Mouse (Mus musculus) myocyte (in vitro differentiated cells): ENCODE results near the gene Endou. TPM values are rescaled to one million over a fixed set of nuclear protein-coding genes. Genes with fewer than 3 reads are reported as not detected.

Experiments
- H3K27me3 ChIP-seq: one replicate; pipeline ENCODE4 v1.6.1; 2011; ENCODE audit not compliant: control insufficient read depth, insufficient read depth, insufficient read length
- H3K36me3 ChIP-seq: one replicate; pipeline ENCODE4 v1.6.1; 2011; ENCODE audit not compliant: control insufficient read depth, insufficient read depth
- H3K4me2 ChIP-seq: one replicate; pipeline ENCODE4 v1.6.1; 2011; ENCODE audit warnings: low read depth, control low read depth
- H3K4me3 ChIP-seq: one replicate; pipeline ENCODE4 v1.5.1; 2011; ENCODE audit warnings: mild to moderate bottlenecking, control low read depth, moderate library complexity
- H3K79me2 ChIP-seq: one replicate; pipeline ENCODE4 v1.6.1; 2011; ENCODE audit not compliant: control insufficient read depth, insufficient read depth
- H3ac ChIP-seq: one replicate; pipeline ENCODE4 v1.6.1; 2011; ENCODE audit not compliant: control insufficient read depth, insufficient read length
- MYOD1 ChIP-seq, 3 experiments: IDR thresholded peaks; one replicate each; pipeline ENCODE4 v1.6.1; 2011; ENCODE audit warnings: control low read depth in 2 of 3, low read depth in 2 of 3, mild to moderate bottlenecking in 2 of 3, moderate library complexity in 1 of 3; ENCODE audit not compliant: insufficient read length in 2 of 3, control insufficient read depth in 1 of 3
- POLR2AphosphoS2 ChIP-seq: IDR thresholded peaks from one replicate; pipeline ENCODE4 v1.6.1; 2011; ENCODE audit warnings: low read depth, control low read depth; ENCODE audit not compliant: insufficient read length
- REST ChIP-seq: IDR thresholded peaks from one replicate; pipeline ENCODE4 v1.6.1; 2011; ENCODE audit warnings: mild to moderate bottlenecking, control low read depth, moderate library complexity; ENCODE audit not compliant: insufficient read depth, insufficient read length
- polyA plus RNA-seq: library from polyadenylated mRNA; unstranded; fragments of >200 nt; fragmentation: generic; extraction: Trizol; gene quantifications from one replicate; pipeline ENCODE4 v1.2.1, GENCODE M21; 2012; ENCODE audit warnings: missing spikeins

The Endou gene
- polyA plus RNA-seq, 1 experiment, result 0.01 TPM

DNA sequence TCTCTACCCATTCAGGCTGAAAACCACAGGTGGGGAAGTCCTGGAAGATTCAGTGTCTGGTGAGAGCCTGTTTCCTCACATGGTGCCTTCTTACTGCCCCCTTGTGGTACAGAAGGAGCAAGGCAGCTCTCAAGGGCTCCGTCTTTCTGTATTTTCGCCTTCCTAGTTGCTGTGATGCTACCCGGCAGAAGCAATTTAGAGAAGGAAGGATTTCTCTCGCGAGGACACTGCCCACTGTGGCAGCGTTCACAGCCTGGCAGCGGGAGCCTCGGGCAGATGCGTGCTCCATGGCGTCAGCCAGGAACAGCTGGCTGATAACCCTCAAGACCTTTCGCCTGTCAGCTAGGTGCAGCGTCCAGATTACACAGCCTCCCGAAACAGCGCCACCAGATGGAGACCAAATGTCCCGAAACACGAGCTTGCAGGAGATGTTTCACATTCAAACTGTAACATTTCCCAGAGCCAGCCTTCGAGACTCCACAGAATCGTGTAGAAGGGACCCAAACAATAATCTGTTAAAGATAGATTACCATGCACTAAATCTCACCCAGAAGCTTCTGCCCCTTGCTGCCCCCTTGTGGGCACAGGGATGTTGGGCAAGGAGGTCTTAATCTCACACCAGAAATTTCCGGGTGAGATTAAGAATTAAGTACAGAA lies 67.3 kb downstream of the Endou start:
- TF ChIP-seq POLR2AphosphoS2 (no peak), MYOD1 (IDR thresholded peaks at IDR 0.05; ENCODE audit: control insufficient read depth in 1 of 3, insufficient read length in 2 of 3, low read depth in 2 of 3) (peak in 2 of 3 experiments; percentile 17 to 42), REST (no peak)
- no peak overlapping the region for H3K4me3 ChIP-seq
- H3ac ChIP-seq, result no peak overlapping the region
- no peaks in the 10 kb centered on the region for H3K36me3 ChIP-seq
- peaks cover 3% of the 10 kb centered on the region for H3K27me3 ChIP-seq
- peak overlapping the region; percentile 61 for H3K4me2 ChIP-seq
- H3K79me2 ChIP-seq, result no peaks in the 10 kb centered on the region

Other genes with a start within 250 kb of the Endou start
- gene Rpap3, start 25.5 kb downstream of the Endou start, polyA plus RNA-seq, result 11.7 TPM
- 1.2 TPM for gene Rapgef3, start 36.6 kb upstream of the Endou start, polyA plus RNA-seq
- 52.7 TPM for gene Slc48a1, start 47.2 kb upstream of the Endou start, polyA plus RNA-seq
- 17.4 TPM for gene Hdac7, start 113.2 kb upstream of the Endou start, polyA plus RNA-seq
- 9.8 TPM for gene Vdr, start 179.3 kb upstream of the Endou start, polyA plus RNA-seq
- gene Tmem106c, start 232.9 kb upstream of the Endou start, polyA plus RNA-seq, result 11.5 TPM